Mouse (Mus musculus): ENCODE results near the gene Ttc33.

The Ttc33 gene

DNA sequence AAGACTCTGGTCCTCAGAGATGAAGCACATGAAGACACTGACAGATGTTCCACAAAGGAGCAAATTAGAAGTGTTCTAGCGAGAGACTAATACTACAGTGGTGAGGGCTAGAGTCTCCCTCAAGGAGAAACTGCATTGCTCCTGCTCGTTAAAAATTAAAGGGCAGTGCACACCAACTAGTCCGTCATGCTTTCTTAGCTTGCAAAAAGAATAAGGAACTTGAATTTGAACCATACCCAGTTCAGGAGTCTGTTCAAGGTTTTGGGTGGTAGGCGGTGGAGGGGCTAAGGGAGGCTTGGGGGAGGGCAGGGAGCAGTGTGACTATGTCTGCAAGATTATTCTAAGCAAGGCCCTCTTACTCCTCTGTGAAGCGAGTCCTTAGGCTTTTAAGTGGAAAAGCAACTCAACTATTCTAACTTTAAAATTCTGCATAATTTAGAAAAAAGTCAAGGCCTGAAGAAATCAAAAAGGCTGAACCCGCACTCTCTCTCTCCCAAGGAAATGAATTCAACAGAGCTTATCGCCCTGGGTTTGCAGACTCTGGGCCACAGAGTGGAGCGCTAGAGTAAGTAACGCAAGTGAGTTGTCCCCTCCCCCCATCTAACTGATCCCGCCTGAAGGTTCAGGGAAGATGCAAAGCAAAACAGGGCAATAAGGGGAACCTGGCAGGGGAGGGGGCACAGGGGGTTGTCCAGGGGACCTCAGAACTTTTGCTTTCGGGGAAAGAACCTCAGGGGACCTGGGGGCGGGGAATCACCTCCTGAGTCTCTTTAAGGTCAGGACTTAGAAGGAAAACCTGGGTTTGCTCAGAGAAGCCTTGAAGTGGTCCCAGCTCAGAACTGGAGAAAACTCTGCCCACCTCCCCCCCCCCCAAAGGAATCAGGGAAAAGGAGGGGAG is 56.2 kb downstream of the Ttc33 start:
- DNase-seq (ENCODE audit: low spot score in 2 of 2) = peak; percentile 74 to 78

DNA sequence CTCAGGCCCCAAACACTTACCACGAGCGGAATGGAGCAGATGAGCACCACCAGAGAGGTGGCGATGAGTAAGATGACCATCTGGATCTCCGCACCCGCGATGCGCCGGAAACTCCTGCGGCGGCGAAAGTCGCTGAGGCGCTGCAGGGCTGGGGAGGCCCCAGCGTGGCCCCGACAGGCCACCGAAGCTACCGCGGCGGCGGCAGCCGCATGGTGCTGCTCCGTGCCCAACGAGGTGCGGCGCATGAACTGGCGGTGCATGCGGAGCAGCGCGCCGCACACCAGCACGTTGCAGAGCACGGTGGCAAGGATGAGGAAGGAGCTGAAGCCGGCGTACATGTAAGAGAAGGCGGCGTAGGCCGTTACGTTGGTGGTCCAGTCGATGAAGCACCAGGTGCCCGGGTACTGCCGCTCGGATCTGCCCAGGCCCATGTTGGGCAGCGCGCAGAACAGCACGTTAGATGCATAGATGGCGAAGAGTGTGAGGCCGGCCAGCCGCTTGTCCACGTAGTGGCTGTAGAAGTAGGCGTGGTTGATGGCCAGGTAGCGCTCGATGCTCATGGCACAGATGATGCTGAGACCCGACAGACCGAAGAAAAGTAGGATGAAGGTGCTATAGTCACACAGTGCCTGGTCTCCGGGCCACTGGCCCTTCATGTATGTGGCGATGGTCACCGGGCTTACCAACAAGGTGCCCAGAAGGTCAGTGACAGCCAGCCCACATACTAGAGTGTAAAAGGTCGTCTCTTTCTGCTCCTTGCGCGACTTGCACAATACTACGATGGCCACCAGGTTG is 57.1 kb downstream of the Ttc33 start:
- peak; percentile 39 to 42 for DNase-seq (ENCODE audit: low spot score in 2 of 2)

DNA sequence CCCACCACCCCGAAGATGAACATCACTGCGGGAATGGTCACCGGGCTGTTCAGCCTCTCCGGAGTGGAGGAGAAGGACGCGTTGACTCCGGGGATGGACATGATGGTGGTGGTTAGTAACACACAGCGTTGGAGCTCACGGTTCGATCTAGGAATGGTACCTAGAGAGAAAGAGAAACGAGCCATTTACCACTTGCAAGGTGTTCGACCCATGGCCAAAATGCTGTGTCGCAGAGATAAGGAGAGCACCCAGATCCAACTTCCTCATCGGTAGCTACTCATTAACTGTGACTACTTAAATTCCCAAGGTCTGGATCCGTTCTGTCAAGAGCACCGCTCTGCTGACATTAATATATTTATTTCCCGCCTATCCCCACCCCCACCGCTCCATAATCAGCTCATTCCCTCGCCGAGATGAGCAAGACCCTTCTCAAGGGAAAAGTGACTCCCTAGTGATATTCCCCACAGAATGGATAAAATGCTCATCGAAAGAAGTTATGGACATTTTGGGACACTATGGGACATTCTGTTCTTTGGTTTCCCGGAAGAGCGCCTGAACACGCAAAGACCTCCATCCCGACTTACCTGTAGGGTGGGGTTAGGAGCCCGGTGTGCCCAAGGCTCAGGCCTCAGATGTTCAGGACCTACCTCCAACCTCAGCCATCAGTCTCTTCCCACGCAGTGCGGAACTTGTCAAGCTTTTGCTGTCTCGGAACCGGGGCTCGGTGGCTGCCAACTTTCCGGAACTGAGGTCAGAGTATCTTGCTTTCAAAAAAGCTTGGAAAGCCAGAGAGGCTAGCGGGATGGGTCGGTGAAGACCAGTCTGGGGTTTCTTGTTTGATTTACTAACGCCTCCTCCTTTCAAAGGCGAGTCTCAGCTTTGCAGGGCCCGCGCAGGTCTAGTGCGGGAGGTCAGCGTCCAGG is 58.0 kb downstream of the Ttc33 start:
- peak; percentile 13 to 30 for DNase-seq (ENCODE audit: low spot score in 2 of 2)

DNA sequence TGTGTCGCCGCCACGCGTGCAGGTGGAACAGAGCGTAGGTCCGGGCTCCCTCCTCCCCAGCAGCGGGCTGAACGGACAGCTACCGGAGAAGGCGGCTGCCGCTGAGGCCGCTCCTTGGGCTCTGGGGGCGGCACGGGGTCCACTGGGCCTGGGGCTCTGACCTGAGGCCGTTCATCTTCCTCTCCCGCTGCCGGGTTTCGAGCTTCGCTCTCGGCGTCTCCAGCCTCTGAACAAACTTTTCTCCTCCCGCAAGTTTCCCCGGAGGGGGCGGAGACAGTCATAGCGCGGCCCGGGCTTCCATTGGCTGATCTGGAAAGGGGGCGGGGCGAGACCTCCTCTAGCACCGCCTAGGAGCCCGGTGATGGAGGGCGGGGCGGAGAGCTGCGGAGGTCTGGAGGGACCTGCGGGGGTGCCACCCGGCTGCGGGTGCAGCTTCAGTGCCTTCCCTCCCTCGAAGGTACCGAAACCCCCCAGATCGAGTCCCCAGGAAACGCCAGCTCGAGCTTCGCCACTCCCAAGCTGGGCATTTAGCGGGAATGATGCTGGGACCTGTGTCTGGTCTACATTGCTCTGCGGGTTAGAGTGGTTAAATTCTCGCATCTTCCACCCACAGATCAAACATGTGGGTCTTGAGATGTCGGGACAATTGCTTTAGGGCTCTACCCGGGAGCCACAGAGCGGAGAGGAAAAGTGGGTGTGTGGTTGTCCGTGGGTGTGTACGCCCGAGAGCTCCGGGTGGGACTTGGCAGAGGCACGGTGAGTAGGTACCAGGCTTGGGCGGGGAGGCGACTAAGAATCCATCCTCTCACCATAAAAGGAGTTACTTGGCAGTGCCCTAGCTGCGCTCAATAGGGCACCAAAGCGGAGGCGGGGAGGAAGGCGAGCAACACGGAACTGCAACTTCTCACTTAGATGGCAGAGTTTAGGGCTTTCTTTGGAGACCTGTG is 58.9 kb downstream of the Ttc33 start, which contains the start of gene Ptger4:
Gene Ptger4, minus strand, starts transcription at position 229 of the 947 bp plus-strand sequence.
- peak; percentile 97 to 99 for DNase-seq (ENCODE audit: low spot score in 2 of 2)

DNA sequence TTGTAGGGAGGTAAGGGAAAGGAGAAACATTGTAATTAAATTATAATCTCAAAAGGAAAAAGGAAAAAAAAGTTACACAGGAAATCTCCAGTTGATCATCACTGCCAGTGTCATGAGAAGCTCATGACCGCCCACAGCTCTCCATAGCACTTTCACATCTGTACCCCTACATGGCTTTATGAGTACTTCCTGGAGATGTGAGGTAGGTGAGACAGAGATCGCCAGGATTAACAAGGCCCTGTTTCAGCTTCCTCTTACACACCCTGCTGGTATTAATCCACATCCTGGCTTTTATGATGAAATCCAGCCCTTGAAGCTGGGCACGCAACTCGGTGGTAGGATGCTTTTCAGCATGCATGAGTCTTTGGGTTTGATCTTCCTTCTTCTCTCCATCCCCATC is 64.9 kb downstream of the Ttc33 start:
- DNase-seq (ENCODE audit: low spot score in 2 of 2) = no peak

DNA sequence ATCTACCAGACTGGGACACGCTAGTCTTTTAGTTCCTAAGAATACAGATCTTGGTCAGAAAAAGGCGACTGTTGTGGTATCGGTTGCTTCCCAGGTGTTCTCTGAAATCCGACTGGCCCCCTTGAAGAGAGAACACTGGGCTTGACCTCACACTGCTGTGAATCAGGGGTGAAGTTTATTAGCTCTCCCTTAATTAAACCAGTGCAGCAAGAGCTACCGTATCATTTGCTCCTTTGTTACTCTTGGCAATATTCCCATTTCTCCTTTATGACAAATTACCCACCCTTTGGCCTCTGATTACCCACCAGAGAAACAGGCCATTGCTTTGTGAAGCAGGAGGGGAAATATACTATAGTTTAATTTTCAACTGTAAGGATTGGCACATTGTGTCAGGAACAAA is 74.9 kb downstream of the Ttc33 start:
- DNase-seq (ENCODE audit: low spot score in 2 of 2) = no peak

DNA sequence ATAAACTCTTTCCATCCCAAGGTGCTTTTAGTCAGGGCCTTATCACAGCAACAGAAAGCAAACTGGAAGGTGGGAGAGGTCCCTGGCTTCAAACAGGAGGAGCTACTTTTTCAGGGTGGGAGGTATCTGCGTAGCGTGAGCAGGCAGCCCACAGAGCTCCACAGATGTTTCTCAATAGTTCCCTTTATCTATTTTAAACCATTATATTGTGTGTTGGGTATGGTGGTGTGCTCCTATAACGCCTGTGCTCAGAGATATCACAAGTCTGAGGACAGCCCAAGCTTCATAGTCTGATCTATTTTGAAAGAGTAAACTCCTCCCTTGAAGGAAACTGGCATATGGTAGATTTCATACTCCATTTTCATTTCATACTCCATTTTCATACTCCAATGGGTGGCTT is 75.7 kb downstream of the Ttc33 start:
- DNase-seq (ENCODE audit: low spot score in 2 of 2) = no peak

DNA sequence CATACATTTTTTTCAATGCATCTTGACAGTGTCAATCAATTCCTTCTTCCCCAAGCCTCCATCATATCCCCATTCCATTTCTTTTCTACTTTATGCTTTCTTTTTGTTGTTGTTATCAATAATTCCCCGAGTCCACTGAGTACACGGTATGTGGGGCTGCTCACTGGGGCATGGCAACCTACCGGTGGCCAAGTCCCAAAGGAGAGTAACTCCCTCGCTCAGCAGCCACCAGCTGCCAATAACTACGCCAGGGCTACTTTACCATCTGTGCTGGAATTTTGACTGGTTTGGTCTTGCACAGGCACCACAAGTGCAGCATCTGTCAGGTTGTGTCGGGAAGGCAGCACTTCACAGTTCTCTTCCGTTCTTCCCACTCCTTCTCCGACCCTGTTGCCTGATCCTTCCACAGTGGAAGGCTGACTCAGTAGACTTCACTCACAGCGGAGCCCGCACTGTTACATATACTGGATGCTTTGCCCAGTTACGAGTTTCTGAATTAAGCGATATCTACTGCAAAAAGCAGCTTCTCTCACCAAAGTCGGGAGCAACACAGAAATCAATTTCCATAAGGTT is 76.9 kb downstream of the Ttc33 start:
- no peak for DNase-seq (ENCODE audit: low spot score in 2 of 2)

DNA sequence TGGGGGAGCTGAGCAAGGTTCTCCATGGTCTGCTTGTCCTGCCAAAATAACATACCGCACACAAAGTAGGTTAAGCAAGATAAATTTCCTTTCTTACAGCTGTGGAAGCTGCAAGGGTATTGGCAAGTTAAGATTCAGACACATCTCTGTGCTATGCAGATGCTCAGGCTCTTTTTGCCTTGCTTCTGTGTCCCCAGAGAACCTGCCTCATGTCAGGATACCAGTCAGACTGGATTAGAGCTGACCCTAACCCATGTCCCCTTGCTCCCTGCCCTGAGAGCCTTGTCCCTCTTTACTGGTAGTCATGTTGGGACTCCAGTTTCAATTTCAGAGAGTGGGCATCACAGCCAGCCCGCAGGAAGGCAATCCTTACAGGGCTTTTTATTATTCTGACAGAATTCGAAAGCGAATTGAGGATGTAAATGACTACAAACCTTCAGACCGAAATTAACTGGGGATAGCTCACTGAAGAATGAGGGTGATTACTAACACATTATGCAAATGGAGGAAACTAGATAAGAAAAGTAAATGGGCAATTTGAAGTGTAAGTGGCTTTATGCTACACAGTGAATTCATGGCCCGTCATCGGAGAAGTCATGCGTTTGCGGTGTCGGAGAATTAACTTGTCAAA is 77.7 kb downstream of the Ttc33 start:
- no peak for DNase-seq (ENCODE audit: low spot score in 2 of 2)

DNA sequence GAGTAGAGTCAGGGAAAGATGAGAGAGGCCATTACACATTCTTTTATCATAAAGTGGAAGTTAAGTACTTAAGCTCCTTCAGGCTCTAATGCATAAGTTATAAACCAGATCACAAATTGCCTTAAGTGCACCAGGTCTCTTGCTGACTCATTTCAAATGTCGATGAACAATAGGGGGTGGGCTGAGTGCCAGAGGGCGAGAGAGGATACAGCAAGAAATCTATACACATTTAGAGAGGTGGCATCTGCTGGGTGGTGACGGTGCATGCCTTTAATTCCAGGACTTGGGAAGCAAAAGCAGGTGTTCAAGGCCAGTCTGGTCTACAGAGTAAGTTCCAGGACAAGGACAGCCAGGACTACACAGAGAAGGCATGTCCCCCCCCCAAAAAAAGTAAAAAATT is 80.8 kb downstream of the Ttc33 start:
- no peak for DNase-seq (ENCODE audit: low spot score in 2 of 2)
